Mouse (Mus musculus) bone marrow macrophage, adult 2 months (primary cell): Measurements from ENCODE around the gene Gm14401. TPM values are rescaled to one million over a fixed set of nuclear protein-coding genes. Genes with fewer than 3 reads are reported as not detected.
"Not testable (repeated sequence)": the region's sequence is repeated elsewhere in the genome, so short reads cannot be mapped to it uniquely, and the experiment has no call there.

ENCODE experiments used
- H3K27ac ChIP-seq: 2 replicates; pipeline ENCODE4 v1.5.1; 2012; ENCODE audit warnings: low read depth, low read length; ENCODE audit not compliant: insufficient read depth
- H3K4me1 ChIP-seq: 2 replicates; pipeline ENCODE4 v1.6.1; 2012; ENCODE audit warnings: low read length; ENCODE audit not compliant: control insufficient read depth, insufficient read depth
- H3K4me3 ChIP-seq: 2 replicates; pipeline ENCODE4 v1.5.1; 2012; ENCODE audit warnings: mild to moderate bottlenecking, low read length, moderate library complexity; ENCODE audit not compliant: insufficient read depth
- polyA plus RNA-seq: library from polyadenylated mRNA; stranded (reverse); fragments of >200 nt; gene quantifications from 2 replicates; pipeline ENCODE4 v1.2.4, GENCODE M21; 2012; ENCODE audit not compliant: missing spikeins, insufficient read depth, insufficient read length

The Gm14401 gene
- 1.5 and 2.3 TPM in 2 replicates for polyA plus RNA-seq

DNA sequence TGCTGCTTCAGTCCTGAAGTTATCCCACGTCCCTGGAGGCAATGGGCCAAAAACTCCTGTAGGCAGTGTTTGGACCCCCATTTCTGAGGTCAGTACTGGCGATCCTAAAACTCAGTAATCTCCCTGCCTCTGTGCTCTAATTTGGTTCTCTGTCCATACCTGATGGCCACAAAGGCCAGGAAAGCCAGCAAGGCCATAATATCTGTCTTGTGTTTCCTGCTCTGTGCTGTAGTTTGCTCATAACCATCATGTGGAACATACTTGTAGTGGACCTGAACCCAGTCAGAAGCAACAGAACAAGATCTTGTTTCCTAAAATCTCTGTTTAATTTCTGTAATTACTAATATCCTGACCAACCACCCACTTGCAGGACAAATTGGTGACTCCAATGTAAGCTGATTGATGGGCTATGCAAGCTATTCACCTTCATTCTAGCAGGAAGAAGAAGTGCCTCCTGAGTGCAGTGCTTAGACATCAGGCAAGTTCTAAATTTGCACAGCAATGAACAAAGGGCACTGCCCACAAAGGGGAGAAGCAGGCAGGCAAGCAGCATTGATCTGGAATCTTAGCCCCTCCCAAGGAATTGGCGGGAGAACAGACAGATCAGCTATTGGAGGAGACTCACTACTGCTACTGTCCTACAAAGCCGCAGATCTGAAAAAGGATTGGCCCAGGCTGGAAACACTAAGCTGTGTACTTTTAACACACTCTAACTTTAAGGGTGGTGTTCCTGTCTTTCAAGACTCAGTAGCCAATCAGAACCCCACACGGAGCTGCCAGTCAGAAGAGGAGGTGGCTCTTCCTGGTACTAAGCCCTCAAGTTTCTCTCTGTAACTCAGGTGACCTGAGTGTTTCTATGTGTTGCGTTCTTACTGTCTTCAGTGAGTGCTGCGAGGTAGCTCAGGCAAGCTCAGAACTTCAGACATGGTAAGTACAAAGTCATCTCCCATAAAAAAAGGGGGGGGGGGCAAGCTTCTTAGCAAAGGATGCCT lies at the start of gene Gm14401:
TSS of gene Gm14401 (plus strand) at position 889 of the 992 bp plus-strand sequence.
- not testable (repeated sequence) for H3K27ac ChIP-seq, H3K4me3 ChIP-seq, H3K4me1 ChIP-seq

DNA sequence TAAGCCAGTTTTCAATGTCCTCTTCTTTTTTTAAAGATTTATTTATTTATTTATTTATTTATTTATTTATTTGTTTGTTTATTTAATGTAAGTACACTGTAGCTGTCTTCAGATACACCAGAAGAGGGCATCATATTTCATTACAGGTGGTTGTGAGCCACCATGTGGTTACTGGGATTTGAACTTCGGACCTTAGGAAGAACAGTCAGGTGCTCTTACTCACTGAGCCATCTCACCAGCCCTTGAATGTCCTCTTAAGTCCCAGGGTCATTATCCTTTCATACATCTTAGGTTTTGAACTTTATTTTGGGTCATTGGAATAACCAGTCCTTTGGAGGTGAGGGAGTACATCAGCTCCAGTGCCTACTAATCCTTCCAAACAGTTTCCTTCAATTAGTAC lies 1.3 kb upstream of the Gm14401 start:
- not testable (repeated sequence) for H3K4me3 ChIP-seq, H3K4me1 ChIP-seq, H3K27ac ChIP-seq

DNA sequence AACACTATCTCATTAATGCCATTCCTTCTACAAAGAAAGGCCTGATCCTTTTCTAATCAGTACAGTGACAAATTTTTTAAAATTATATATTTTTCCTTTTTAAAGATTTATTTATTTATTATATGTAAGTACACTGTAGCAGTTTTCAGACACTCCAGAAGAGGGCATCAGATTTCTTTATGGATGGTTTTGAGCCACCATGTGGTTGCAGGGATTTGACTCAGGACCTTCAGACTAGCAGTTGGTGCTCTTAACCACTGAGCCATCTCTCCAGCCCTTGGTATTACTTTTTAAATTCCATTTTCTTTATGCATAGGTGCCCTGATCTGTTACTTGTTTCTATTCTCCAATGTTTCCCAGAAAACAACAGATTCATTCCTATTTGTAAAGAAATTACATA lies 895 bp downstream of the Gm14401 start:
- H3K4me1 ChIP-seq, H3K4me3 ChIP-seq, H3K27ac ChIP-seq: not testable (repeated sequence)

DNA sequence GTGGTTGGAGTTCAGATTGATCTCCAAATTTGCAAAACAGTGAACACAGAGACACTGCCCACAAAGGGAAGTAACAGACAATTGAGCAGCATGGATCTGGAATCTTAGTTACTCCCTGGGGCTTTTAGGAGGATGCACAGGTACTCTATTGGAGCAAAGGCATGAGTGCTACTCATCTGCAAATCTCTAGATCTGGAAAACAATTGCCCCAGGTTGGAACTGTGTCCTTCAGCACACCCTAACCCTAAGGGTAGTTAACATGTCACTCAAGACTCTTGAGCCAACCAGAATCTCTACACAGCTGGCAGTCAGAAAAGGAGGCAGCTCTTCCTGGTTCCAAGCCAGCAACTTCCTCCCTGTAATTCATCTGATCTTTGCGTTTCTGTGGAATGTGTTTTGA lies 5.7 kb downstream of the Gm14401 start:
- H3K4me3 ChIP-seq, H3K27ac ChIP-seq, H3K4me1 ChIP-seq: not testable (repeated sequence)

DNA sequence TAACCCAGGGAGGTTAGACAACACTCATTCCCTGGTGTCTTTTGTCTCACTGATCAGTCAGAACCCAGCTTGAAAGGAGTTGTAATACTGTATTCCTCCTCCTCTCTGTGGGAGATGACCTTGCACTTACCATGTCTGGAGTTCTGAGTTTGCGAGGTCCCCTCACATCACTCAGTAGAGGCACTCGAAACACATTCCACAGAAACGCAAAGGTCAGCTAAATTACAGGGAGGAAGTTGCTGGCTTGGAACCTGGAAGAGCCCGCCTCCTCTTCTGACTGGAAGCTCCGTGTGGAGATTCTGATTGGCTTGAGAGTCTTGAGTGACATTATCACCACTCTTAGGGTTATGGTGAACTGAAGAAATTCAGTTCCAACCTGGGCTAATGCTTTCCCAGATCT lies 35.0 kb downstream of the Gm14401 start:
- H3K4me1 ChIP-seq, H3K27ac ChIP-seq, H3K4me3 ChIP-seq: not testable (repeated sequence)

DNA sequence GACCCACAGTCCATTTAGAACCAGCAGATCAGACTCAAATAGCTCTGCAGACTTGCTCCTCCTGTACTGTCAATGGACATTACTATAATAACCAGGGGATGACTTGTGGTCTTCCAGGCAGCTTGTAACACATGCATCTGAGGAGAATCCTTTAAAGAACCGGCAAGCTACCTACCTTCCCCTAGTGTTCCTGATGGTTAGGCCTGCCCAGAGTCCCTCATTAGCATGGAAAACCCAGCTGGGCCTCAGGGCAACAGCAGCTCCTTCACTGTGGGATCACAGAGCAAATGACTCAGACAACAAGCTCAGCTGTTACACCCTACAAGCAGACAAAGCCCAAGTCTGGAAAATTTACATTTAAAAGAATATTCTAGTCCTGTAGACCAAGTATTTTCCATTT lies 55.0 kb downstream of the Gm14401 start:
- not testable (repeated sequence) for H3K4me1 ChIP-seq, H3K27ac ChIP-seq, H3K4me3 ChIP-seq

Other genes starting within 250 kb of the Gm14401 start
- not detected in 2 replicates for gene Gm14408, start 243.2 kb upstream of the Gm14401 start, polyA plus RNA-seq
- gene Gm14296, start 146.5 kb upstream of the Gm14401 start, polyA plus RNA-seq: 6.6 and 8.6 TPM in 2 replicates
- 2.0 and 3.9 TPM in 2 replicates for gene Gm14419, start 73.4 kb upstream of the Gm14401 start, polyA plus RNA-seq
- 7.4 and 9.8 TPM in 2 replicates for gene Gm14410, start 132.1 kb downstream of the Gm14401 start, polyA plus RNA-seq
- gene Gm14409, start 192.7 kb downstream of the Gm14401 start, polyA plus RNA-seq: 0.67 TPM in 1 of 2 replicates, not detected in the other
- gene Gm14412, start 250.0 kb downstream of the Gm14401 start, polyA plus RNA-seq: 0.60 TPM in 1 of 2 replicates, not detected in the other